Mouse (Mus musculus): Measurements from ENCODE around the gene Zswim3.

Gene Zswim3

DNA sequence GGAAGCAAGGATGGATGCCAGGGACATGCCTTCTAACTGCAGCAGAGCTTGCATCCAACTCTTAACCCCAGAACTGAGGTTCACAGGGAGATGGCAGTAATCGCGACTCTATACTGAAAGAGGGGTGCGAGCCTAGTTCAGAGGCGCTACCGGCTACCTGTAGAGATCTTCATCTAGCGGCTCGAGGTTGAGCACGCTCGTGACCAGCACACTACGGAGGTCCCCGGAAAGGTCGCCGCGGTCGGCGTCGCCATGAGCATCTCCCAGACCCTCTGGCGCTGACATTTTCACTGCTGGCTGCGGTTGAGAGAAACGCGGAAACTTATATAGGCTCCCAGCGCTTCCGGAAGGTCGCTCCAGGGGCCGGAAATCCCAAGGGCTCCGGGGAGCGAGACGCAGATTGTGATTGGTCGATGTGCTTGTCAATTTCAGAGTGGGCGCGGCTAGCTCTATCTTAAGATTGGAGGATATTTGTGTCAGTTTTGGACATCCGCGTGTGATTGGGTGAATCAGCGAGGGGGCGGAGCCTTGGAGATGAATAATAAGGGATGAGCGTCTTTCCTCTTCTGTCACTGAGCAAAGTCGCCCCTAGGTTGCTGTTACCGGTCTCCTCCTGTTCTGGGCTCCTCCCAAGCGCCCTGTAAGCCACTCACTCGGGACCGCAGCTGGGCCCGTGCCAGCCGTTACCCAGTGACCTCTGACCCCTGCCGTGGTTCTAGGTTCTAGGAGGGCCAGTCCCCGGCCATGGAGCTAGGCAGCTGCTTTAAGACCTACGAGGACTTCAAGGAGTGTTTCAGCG, at the start of gene Zswim3, which contains the start of gene Acot8:
Gene Zswim3, plus strand, starts transcription at position 566 of the 799 bp plus-strand sequence.
Gene Acot8, minus strand, starts transcription at position 350 of the 799 bp plus-strand sequence.
- ATAC-seq (ENCODE audit: low TSS enrichment): peak; percentile 97

DNA sequence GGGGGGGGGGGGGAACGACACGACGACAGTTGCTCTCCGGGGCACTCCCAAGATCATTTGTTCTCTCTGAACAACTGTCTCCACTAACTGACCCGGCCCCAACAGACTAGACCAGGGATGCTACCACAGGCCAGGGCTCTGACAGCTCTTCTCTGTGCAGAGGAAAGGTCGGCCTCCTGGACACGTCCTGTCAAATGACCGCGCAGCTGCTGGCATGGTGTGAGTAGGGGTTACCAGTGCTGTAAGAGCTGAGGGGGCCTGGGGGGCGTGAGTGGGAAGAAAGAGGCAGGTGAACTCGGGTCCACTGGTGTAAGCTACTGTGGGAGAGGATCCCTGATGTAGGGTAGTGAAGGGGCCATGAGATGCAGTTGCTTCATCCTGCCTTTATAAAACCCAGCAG, 47.1 kb upstream of the Zswim3 start:
- no peak for ATAC-seq (ENCODE audit: low TSS enrichment)

DNA sequence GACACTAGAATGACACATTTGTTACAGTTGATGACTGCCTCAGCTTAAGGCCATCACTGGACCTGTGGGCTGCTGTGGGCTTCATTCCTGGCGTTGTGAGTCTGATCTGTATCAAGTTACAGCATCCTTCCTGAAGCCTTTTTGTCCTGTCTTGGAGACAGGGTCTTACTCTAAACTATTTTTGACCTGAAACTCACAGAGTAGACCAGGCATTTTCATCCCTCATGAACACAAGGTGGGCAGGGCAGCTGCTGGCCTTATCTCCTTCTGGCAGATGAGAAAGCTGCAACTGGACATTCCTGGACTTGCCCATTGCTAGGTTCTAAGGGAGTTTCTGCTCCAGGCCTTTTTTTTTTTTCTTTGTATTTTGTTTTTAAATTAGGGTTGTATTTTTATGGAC, 46.2 kb upstream of the Zswim3 start:
- no peak for ATAC-seq (ENCODE audit: low TSS enrichment)

DNA sequence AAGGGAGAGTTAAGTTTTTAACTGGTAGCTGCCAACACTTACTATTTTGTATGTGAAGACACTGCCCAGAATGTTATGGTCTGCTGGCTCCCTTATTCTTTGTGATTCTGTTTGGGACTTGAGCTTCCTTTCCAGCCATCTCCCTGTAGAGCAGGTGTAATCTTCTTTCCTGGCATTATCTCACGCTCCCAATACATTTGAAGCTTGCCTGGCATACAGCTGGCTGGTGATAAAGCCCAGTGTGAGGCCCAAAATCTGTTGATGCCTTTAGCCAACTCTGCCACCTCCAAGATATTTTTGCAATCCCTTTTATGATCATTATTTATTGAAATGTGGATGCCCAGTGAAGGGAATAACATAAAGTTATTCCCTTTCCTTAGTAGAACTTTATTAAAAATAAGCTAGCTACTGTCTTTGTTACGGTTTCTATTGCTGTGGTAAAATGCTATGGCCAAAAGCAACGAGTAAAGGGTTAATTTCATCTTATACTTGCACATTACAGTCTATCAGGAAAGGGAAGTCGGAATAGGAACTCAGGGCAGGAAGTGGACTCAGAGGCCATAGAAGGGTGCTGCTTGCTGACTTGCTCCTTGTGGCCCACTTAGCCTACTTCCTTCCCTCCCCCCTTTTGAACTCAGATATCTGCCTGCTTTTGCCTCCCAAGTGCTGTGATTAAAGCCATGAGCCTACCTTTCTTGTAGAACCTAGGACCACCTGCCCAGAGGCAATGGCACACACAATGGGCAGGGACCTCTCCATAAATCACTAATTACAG, 44.7 kb upstream of the Zswim3 start:
- no peak for ATAC-seq (ENCODE audit: low TSS enrichment)

DNA sequence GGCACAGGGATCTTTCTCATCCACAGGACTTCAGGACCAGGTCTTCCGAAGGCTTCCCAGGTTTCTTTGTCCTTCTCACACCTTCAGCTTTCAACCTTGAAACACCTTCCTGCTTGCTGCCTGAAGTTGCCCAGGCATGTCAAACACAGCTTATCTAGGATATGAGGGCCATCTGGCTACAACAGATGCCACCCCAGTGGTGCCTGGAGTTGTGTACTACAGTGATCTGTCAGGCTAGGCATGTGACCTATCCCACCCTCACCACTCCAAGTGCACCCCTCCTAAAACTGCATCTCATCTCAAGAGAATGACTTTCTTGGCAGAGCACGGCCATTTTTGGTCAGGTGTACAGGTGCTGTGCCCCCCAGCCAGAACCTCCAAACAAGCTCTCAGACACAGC, 43.4 kb upstream of the Zswim3 start:
- ATAC-seq (ENCODE audit: low TSS enrichment): no peak

DNA sequence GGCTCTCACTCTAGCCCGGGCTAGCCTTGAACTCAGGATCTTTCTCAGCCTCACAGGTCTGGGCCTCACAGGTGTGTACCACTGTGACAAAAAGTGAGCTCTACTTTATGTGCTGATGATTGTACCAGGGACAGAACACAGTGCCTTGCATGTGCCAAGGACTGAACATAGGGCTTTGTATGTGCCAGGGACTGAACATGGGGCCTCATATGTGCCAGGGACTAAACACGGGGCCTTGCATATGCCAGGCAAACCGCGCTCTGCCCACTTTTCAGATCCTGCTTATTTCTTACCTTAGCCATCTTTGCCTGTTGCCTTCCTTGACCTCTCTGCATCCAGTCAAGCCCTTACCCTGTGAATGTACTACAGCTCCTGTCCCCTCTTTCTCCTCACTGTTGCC, 42.9 kb upstream of the Zswim3 start:
- no peak for ATAC-seq (ENCODE audit: low TSS enrichment)

DNA sequence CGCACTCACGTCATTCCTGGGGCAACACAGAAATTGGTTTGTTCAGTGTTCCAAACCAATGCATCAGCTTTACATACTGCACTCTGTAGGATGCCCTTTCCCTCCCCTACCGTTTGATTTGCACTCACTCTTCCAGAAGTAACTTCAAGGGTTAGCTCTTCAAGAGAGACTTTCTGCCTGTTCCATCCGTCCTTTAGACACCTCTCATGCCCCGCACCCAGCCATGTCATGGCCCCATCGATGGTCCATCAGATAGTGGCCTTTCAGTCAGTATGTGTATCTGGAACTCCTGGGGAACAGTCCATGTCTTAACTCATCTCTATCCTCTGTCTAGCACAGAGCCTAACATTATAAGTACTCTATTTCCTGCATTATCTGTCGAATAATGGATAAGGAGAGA, 42.3 kb upstream of the Zswim3 start:
- no peak for ATAC-seq (ENCODE audit: low TSS enrichment)

DNA sequence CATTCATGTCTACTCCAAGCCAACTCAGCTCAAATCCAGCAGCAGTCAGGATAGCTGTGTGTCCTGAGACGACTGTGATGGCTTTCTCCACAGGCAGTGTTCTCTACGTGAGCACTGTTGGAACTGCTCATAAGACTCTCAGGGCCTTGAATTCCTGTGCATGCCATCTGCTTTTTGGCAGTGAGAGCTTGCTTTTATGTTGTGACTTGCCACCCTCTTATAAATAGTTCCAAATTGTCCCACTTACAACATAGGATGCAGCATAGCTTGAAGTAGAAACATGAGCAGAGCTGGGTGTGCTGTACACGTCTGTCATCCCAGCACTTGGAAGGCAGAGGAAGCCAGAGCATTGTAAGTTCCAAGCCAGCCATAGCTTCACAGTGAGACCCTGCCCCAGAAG, 39.1 kb upstream of the Zswim3 start:
- peak; percentile 77 for ATAC-seq (ENCODE audit: low TSS enrichment)

DNA sequence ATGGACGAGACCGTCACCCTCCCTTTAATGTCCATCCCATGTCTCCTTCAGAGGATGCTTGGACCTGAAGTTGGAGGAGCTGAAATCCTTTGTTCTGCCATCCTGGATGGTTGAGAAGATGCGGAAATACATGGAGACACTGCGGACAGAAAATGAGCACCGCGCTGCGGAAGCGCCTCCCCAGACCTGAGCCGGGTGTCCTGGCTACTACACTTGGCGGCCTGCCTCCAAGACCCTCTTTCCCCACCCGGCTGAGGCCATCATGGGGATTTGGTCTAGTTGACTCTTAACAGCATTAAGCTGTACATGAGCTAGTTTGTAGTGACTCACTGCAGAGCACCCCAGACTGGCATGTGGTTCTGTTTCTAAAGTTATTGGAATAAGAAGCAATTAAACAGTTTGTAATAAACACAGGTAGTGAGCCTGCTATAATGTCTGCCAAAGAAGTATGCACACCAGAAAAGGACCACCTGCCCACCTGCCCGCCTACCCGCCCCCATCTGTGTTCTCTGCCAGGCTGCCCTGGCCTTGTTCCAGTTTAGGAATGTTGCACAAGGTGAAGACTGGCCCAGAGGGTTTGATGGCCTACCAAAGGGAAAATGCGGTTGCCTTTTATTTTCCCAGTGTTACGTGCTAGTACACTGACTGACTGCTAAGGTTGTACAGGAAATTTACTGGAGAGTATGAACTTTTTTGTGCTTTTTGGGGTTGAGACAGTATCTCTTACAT, 36.9 kb upstream of the Zswim3 start:
- no peak for ATAC-seq (ENCODE audit: low TSS enrichment)

DNA sequence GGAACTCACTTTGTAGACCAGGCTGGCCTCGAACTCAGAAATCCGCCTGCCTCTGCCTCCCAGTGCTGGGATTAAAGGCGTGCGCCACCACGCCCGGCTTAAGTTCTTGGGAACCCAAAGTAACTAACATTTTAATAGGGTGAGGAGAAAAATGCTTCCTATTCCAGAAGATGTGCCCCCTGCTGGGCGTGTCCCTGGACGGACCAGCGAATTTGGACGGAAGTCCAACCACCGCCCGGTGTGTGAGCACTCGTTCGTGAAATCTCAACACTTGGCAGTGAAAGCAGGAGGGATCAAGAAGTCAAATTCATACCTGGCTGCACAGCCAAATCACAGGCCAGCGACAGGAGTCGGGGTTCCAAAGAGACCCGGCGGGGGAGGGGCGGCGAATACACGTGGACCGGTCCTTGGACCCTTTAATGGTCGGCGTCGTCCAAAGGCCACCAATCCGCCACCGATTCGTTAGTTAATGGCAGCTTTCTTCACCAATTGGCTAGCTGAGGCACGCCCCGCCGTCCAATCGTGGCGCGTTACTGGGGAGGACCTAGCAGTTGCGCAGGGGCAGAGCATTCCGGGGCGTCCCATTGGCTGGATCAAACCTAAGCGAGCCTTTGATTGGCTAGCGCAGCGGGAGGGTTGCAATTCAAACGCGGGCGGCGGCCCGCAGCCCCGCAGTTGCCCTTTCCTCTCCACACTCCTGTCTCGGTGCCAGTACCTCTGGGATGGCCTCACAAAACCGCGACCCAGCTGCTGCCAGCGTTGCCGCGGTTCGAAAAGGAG, 35.5 kb upstream of the Zswim3 start, which contains the start of gene Ube2c:
Gene Ube2c, plus strand, starts transcription at position 641 of the 780 bp plus-strand sequence.
- ATAC-seq (ENCODE audit: low TSS enrichment): peak; percentile 98

DNA sequence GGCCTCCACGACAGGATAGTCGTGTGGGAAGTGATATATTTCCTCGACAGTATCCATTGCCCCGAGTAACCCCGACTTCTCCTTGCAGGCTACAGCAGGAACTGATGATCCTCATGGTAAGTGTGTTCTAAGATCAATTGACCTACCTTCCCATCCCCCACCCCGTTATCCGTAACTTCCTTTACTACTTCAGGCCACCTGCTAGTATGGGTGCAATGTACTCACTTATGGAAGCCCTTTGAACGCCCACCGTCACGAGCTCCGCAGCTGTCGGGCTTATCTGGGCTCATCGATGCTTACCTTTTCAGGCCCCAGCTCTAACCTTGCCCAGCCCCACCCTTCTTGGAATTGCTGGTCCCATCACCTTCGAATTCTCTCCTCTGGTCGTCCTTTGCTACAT, 34.6 kb upstream of the Zswim3 start:
- ATAC-seq (ENCODE audit: low TSS enrichment): no peak

DNA sequence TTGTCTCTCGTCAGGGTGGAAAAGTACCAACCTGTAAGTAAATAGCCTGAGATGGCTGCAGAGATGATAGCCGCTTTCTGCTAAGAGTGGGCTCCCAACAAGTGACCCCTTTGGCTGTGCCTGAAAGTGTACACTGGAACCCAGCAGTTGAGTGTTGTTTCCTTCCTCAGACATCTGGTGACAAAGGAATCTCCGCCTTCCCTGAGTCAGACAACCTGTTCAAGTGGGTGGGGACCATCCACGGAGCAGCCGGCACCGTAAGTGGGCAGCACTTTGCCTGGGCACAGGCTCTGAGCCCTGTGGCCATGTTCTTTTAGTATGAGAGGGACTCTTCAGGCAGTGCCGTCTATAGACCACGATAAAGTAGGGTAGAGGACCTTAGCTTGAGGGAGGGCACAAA, 33.8 kb upstream of the Zswim3 start:
- no peak for ATAC-seq (ENCODE audit: low TSS enrichment)

DNA sequence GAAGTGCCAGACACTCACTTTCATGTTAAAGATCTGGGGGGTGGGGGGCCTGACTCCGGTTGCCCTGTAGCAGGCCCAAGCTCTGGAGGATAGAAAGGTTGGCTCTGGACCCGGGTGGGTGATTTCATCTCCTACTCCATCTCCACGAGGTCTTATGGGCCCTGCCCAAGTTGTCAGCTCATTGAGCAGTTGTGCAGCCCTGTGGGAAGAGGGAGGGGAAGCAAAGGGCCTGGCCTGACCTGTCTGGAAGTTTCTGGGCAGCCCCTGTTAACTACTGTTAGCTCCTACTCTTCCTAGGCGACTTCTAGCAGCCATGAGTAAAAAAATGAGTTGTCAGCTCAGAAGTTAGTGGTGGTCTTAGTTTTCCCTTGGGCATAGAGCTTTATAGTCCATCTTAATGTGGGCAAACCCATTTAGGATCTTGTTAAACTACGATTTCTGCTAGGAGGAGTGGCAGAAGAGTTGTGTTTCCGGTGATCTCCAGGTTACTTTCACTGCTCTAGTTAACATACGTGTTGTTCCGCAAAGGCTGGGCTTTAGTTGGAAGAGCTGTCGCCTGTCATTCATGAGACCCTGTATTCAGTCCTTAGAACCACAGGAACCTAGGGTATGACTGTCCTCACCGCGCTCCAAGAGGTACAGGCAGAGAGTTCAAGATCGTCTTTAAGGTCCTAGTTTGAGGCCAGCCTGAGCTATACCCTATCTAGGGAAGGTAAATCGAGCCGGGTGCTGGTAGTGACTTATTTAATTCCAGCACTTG, 31.5 kb upstream of the Zswim3 start:
- no peak for ATAC-seq (ENCODE audit: low TSS enrichment)

DNA sequence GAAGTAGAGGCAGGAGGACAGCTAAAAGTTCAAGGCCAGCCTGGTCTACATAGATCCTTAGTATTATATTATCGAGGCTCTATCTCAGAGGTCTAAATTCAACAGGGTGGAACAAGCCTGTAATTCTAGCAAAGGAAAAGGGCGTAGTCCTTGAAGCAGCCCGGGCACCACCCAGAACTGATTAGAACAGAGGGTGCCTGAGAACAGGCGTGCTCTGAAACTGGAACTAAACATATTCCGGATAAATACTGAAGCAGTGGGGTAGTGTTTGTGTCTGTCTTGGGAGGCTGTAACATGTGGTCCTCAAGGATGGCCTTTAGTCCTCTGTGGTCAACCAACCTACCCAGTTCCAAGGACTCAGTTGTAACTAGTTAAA, 30.9 kb upstream of the Zswim3 start:
- no peak for ATAC-seq (ENCODE audit: low TSS enrichment)

DNA sequence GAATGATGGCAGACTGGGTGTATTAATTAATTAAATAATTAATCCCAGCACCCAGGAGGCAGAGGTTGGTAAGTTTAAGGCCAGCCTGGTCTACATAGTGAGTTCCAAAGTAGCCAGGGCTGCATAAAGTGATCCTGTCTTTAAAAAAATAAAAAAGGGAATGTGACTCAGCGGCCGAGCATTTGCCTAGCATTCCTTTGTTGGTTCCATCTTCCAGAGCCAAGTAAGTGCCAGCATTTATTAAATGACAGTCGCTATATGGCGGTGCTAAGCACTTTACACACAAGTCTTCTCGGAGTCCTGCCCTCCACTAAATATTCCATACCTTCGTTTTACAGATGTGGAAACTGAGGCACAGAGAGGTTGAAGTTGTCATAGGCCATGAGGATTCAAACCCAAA, 28.8 kb upstream of the Zswim3 start:
- ATAC-seq (ENCODE audit: low TSS enrichment): no peak

DNA sequence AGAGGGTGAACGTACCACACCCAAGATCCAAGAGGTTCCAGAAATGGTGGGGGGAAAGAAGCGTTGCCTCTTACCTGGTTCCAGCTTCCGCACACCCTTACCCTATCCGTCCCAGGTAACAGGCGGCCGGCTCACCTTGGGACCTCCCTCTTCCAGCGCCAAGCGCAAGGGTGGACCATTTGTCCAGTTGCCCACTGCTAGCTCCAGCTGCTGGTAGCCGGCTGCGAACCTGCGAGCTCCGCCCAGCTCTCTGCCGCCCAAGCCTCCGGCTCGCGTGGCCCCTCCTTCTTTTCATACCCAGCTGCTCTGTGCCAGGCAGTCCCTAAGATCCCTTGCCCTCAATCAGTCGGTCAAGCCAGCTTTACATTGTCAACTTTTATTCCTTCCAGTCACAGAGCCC, 28.1 kb upstream of the Zswim3 start:
- no peak for ATAC-seq (ENCODE audit: low TSS enrichment)

DNA sequence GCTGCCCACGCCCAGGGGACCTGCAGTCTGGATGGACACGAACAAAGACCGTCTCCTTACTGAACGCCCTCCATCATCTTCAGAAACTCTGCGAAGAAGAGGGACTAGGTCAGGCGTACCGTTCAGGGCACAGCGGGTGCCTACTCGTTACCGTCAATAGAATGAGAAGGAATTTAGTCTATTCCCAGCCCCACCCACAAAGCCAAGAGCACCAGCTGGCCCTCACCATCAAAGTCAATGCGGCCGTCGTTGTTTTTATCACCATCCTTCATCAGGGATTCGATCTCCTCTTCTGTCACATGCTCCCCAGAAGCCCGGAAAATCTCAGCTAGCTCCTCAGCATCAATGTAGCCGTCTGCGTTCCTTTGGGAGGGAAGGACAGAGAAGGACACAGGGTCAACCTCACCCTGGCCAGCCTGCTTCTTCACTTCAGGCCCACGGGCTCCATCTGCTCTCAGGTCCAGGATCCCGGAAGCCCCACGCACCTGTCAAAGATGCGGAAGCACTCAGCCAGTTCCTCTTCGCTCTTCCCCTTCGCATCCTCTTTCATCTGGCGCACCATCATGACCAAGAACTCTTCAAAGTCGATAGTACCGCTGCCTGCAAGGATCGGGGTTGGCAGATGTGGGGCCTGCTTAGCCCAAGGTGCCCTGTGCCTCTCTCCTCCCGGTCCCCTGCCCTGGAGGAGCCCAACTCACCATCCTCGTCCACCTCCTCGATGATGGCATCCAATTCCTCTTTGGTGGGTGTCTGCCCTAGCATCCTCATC, 27.5 kb upstream of the Zswim3 start:
- ATAC-seq (ENCODE audit: low TSS enrichment): no peak

DNA sequence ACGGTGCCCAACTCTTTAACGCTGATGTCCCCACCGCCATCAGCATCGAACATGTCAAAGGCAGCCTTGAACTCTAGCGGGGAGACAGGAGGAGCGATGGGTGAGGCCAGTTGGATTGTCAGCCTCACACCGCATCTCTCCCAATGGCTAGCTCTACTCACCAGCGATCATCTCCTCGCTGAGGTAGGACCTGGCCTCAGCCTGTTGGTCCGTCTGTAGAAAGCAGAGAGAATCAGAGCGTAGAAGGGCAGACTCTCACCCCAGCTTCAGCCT, 26.9 kb upstream of the Zswim3 start:
- ATAC-seq (ENCODE audit: low TSS enrichment): no peak

DNA sequence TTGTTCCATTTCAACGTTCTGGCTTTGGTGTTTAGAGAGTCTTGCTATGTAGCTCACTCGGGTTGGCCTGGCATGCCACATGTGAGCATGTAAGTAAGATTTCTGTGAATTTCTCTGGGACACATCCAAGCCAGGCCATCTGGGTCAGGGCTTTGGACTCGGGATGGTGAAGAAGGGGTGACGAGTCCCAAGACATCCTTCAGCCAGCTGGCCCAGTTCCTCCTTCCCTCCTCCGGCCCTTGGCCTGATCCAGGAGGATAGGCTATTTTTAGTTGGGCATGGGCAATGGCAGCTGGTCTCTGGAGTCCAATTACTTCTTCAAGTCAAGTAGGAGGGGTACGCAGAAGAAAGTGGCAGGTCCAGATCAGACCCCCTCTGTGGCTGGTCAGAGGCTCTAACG, 26.1 kb upstream of the Zswim3 start:
- ATAC-seq (ENCODE audit: low TSS enrichment): no peak

DNA sequence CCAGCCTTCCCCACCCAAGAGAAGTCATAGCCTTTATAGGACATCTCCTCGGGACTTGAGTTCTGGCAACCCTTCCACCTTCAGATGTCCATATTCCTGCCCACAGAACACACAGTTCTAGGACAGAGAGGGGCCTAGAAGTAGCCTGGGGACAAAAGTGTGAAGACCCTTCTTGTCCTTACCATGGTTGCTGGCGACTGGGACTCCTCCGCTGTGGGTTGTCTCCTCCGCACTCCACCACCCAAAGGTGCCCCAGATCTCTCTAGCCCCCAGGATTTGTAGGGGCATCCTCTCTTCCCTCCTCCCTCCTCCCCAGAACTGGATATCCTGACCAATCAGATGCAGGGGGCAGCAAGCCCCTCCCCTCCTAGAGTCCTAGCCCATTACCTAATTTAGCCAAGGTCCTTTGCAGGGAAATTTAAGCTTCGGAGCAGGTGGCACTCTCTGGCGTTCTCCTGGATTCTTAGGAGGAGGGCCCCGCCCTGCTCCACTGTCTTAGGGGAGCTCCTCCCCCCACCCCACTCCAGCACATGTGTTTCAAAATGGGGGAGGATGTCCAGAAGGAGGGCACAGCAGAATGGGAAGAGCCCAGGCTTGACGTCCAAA, 25.3 kb upstream of the Zswim3 start, which contains the start of gene Tnnc2:
Gene Tnnc2, minus strand, starts transcription at position 487 of the 606 bp plus-strand sequence.
- ATAC-seq (ENCODE audit: low TSS enrichment): no peak
